Mouse (Mus musculus): ENCODE measurements around the gene Alpk1. TPM values are rescaled to one million over a fixed set of nuclear protein-coding genes. Genes with fewer than 3 reads are reported as not detected.
A peak's percentile ranks its signal among the peaks of the same experiment; 100 is the strongest.

Alpk1 gene
- polyA plus RNA-seq, 1 experiment from 2014 or later: 1.2 TPM

- ATAC-seq (ENCODE audit: low FRiP score) (peak; percentile 60), DNase-seq (ENCODE audit: low spot score) (peak; percentile 94)
- peak overlapping the region; percentile 53 for H3K4me2 ChIP-seq (replicated peaks; ENCODE audit: low read depth, low read length)
- under 1% methylated on average over 55 of the region's 58 CpGs for WGBS
- H3K36me3 ChIP-seq (ENCODE audit: control insufficient read depth, insufficient read depth, low read length): no peaks in the 10 kb centered on the region
- H3K9me3 ChIP-seq (ENCODE audit: control insufficient read depth, low read length): no peaks in the 10 kb centered on the region
- peak overlapping the region; percentile 66 for H3K9ac ChIP-seq (ENCODE audit: low read depth, low read length)
- peak overlapping the region; percentile 62 for H3K4me3 ChIP-seq (ENCODE audit: low read depth, low read length)
- peak overlapping the region; percentile 93 for H3K27ac ChIP-seq (ENCODE audit: low read depth, low read length)
- peaks cover 53% of the 10 kb centered on the region for H3K27me3 ChIP-seq (ENCODE audit: control insufficient read depth, insufficient read depth, low read length)
- peaks cover under 1% of the 10 kb centered on the region; the same call in 1 of the 2 replicates for H3K4me1 ChIP-seq (replicated peaks; ENCODE audit: control insufficient read depth, insufficient read depth, low read length)
These were observed 146.0 kb downstream of the Alpk1 start for GRCm38 (mm10) chr3:127634101-127634983.

DNA sequence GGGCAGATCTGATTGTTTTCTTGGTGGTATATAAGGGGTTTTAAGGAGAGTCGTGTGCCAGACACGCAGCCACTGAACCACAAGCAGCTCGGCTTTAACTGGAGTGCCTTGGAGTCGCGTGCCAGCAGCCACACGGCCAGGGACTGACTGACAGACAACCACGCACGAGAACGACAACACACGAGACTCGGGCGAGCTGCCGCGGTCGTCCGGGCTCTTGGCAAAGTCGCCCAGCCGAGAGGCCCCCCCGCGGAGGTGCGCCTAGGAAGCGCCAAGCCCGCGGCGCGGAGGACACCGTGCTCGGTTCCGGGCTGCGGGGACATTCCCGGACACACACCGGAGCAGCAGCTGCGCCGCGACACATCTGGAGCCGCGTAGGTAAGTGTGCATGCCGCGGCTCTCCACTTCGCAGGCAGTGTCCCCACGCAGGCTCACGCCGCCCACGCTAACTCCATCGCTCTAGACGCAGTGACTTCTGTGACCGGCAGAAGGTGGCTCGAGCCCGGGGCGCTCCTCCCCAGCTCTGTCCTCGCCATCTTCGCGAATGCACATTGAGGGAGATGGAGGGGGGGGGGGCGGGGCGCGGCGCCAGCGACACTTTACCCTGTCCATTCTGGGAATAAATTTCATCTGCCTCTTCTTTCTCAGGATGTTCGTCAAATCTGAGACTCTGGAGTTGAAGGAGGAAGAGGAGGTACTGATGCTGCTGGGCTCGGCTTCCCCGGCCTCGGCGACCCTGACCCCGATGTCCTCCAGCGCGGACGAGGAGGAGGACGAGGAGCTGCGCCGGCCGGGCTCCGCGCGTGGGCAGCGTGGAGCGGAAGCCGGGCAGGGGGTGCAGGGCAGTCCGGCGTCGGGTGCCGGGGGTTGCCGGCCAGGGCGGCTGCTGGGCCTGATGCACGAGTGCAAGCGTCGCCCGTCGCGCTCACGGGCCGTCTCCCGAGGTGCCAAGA is 147.0 kb downstream of the Alpk1 start, which contains the start of gene Neurog2:
Gene Neurog2, plus strand, starts transcription at position 56 of the 953 bp plus-strand sequence.
- H3K27ac ChIP-seq (ENCODE audit: low read depth, low read length): peak within 1 kb of the TSS; percentile 93
- H3K4me1 ChIP-seq (replicated peaks; ENCODE audit: control insufficient read depth, insufficient read depth, low read length): peaks cover 4% of the 10 kb centered on the region
- peak within 1 kb of the TSS; percentile 53 for H3K4me2 ChIP-seq (replicated peaks; ENCODE audit: low read depth, low read length)
- ATAC-seq (ENCODE audit: low FRiP score) (peak; percentile 74), DNase-seq (ENCODE audit: low spot score) (peak; percentile 70)
- peak within 1 kb of the TSS; percentile 66 for H3K9ac ChIP-seq (ENCODE audit: low read depth, low read length)
- H3K9me3 ChIP-seq (ENCODE audit: control insufficient read depth, low read length): no peaks in the 10 kb centered on the region
- peaks cover 57% of the 10 kb centered on the region for H3K27me3 ChIP-seq (ENCODE audit: control insufficient read depth, insufficient read depth, low read length)
- under 1% methylated on average over 80 of the region's 92 CpGs for WGBS
- no peaks in the 10 kb centered on the region for H3K36me3 ChIP-seq (ENCODE audit: control insufficient read depth, insufficient read depth, low read length)
- peak within 1 kb of the TSS; percentile 62 for H3K4me3 ChIP-seq (ENCODE audit: low read depth, low read length)

GRCm38 (mm10) chr3:127632531-127632930 is 147.8 kb downstream of the Alpk1 start:
- H3K4me3 ChIP-seq (ENCODE audit: low read depth, low read length): peak overlapping the region; percentile 62
- peaks cover 52% of the 10 kb centered on the region for H3K27me3 ChIP-seq (ENCODE audit: control insufficient read depth, insufficient read depth, low read length)
- peak overlapping the region; percentile 4; the same call in 1 of the 2 replicates for H3K9ac ChIP-seq (ENCODE audit: low read depth, low read length)
- no peaks in the 10 kb centered on the region for H3K36me3 ChIP-seq (ENCODE audit: control insufficient read depth, insufficient read depth, low read length)
- H3K9me3 ChIP-seq (ENCODE audit: control insufficient read depth, low read length): no peaks in the 10 kb centered on the region
- H3K27ac ChIP-seq (ENCODE audit: low read depth, low read length): peak overlapping the region; percentile 93; the same call in 1 of the 2 replicates
- ATAC-seq (ENCODE audit: low FRiP score): peak; percentile 85
- H3K4me2 ChIP-seq (replicated peaks; ENCODE audit: low read depth, low read length): peak overlapping the region; percentile 53
- H3K4me1 ChIP-seq (replicated peaks; ENCODE audit: control insufficient read depth, insufficient read depth, low read length): peaks cover 4% of the 10 kb centered on the region
- under 1% methylated on average over 25 of the region's 32 CpGs for WGBS
- peak; percentile 89 for DNase-seq (ENCODE audit: low spot score)

DNA sequence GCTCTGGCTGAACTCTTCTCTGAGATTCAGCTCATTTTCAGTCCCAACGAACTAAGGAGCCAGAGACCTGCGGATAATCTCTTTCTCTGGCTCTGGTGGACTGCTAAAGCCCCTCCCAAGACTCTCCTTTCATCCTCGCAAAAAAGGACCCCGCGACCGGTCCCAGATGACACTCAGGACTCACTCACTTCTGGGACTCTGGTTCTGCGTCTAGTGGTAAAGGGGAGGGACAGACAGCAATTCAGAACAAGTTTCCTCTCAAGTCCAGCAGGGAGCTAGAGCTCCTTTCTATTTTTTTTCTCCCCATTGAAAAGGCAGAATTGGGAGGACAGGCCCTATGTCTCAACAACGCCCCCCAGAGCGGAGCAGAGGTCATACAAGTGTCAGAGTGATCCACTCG is 148.7 kb downstream of the Alpk1 start:
- H3K27me3 ChIP-seq (ENCODE audit: control insufficient read depth, insufficient read depth, low read length): peaks cover 51% of the 10 kb centered on the region
- H3K4me2 ChIP-seq (replicated peaks; ENCODE audit: low read depth, low read length): peak overlapping the region; percentile 53
- H3K9ac ChIP-seq (ENCODE audit: low read depth, low read length): no peak overlapping the region
- DNase-seq (ENCODE audit: low spot score) (peak; percentile 54), ATAC-seq (ENCODE audit: low FRiP score) (no peak)
- 1% methylated on average over 10 of the region's 10 CpGs for WGBS
- H3K36me3 ChIP-seq (ENCODE audit: control insufficient read depth, insufficient read depth, low read length): no peaks in the 10 kb centered on the region
- H3K27ac ChIP-seq (ENCODE audit: low read depth, low read length): 0 out of 2 replicates have a peak overlapping the region, but pooled peaks have one; percentile 12
- no peak overlapping the region for H3K4me3 ChIP-seq (ENCODE audit: low read depth, low read length)
- H3K4me1 ChIP-seq (replicated peaks; ENCODE audit: control insufficient read depth, insufficient read depth, low read length): peaks cover 7% of the 10 kb centered on the region
- no peaks in the 10 kb centered on the region for H3K9me3 ChIP-seq (ENCODE audit: control insufficient read depth, low read length)

GRCm38 (mm10) chr3:127630735-127631372 is 149.5 kb downstream of the Alpk1 start:
- DNase-seq (ENCODE audit: low spot score): peak; percentile 55
- Histone ChIP-seq H3K27ac (ENCODE audit: low read depth, low read length) (no peak overlapping the region), H3K4me1 (replicated peaks; ENCODE audit: control insufficient read depth, insufficient read depth, low read length) (peaks cover 7% of the 10 kb centered on the region), H3K36me3 (ENCODE audit: control insufficient read depth, insufficient read depth, low read length) (no peaks in the 10 kb centered on the region), H3K9ac (ENCODE audit: low read depth, low read length) (no peak overlapping the region), H3K27me3 (ENCODE audit: control insufficient read depth, insufficient read depth, low read length) (peaks cover 52% of the 10 kb centered on the region), H3K4me2 (replicated peaks; ENCODE audit: low read depth, low read length) (no peak overlapping the region), H3K9me3 (ENCODE audit: control insufficient read depth, low read length) (no peaks in the 10 kb centered on the region), H3K4me3 (ENCODE audit: low read depth, low read length) (no peak overlapping the region)
- under 1% methylated on average over 17 of the region's 17 CpGs for WGBS
- no peak for ATAC-seq (ENCODE audit: low FRiP score)

DNA sequence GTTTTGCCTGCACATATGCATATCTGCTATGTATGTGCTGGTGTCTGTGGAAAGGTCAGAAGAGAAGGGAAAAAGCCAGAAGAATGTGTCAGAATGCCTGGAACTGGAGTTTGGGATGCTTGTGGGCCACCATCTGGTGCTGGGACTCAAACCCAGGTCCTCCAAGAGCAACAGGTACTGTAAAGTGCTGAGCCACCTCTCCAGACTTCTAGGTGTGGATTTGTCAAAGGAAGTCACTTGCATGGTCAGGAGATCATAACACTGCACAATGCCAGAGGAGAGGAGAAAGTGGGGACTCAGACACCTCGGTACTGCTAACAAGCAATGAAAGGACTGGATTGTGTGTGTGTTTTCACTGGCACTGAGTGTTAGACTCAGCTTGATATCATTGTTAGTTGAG is 150.1 kb downstream of the Alpk1 start:
- ATAC-seq (ENCODE audit: low FRiP score): no peak
- no peak overlapping the region for H3K4me2 ChIP-seq (replicated peaks; ENCODE audit: low read depth, low read length)
- no peak overlapping the region for H3K9ac ChIP-seq (ENCODE audit: low read depth, low read length)
- WGBS: 0% methylated on average over 1 of the region's 1 CpGs
- H3K27ac ChIP-seq (ENCODE audit: low read depth, low read length): no peak overlapping the region
- peak; percentile 41 for DNase-seq (ENCODE audit: low spot score)
- H3K4me3 ChIP-seq (ENCODE audit: low read depth, low read length): no peak overlapping the region
- no peaks in the 10 kb centered on the region for H3K9me3 ChIP-seq (ENCODE audit: control insufficient read depth, low read length)
- no peaks in the 10 kb centered on the region for H3K36me3 ChIP-seq (ENCODE audit: control insufficient read depth, insufficient read depth, low read length)
- H3K4me1 ChIP-seq (replicated peaks; ENCODE audit: control insufficient read depth, insufficient read depth, low read length): peaks cover 7% of the 10 kb centered on the region
- H3K27me3 ChIP-seq (ENCODE audit: control insufficient read depth, insufficient read depth, low read length): peaks cover 57% of the 10 kb centered on the region

DNA sequence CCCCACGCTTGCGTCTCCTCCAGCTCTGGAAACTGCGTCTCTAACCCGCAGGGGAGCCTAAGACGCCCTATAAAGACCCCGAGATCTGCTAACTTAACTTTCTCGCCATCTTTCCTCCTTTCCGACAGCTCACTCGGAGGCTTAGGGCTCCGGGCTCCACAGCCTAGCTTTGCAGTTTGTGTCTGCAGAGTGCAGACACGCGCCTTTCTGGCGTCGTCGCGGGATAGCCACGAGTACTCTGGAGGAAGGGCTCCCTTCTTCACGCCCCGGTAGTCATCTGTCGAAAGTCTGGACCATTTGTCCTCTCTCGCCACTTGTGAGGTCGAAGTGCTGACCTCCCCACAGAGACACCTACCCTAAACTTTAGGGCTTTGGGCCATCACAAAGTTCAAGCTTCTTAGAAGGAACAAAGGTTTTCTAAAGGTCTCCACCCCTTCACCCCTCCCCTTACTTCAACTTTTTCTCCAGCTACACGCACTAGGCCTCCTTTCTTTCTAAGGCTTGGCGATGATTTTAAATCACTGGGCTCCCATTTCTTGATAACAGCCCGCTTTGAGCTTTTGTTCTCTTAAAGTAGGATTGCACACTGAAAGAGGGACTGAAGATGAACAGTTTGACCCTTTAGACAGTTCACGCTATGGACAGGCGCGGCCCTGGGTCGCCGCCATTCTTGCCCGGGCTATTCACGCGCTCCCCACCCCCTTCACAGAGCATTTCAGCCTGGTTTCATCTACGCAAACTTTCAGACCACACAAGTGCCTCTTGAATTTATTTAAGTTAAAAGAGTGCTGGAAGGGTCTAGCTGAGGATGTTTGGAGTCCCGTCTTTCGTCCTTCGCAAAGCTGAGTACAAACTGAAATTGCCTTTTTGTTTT is 151.8 kb downstream of the Alpk1 start:
- Histone ChIP-seq H3K4me3 (ENCODE audit: low read depth, low read length) (no peak overlapping the region), H3K27me3 (ENCODE audit: control insufficient read depth, insufficient read depth, low read length) (peaks cover 44% of the 10 kb centered on the region), H3K4me2 (replicated peaks; ENCODE audit: low read depth, low read length) (peak overlapping the region; percentile 24; the same call in 1 of the 2 replicates), H3K9me3 (ENCODE audit: control insufficient read depth, low read length) (no peaks in the 10 kb centered on the region), H3K27ac (ENCODE audit: low read depth, low read length) (peak overlapping the region; percentile 1; the same call in 1 of the 2 replicates), H3K4me1 (replicated peaks; ENCODE audit: control insufficient read depth, insufficient read depth, low read length) (peaks cover 7% of the 10 kb centered on the region), H3K36me3 (ENCODE audit: control insufficient read depth, insufficient read depth, low read length) (no peaks in the 10 kb centered on the region), H3K9ac (ENCODE audit: low read depth, low read length) (no peak overlapping the region)
- ATAC-seq (ENCODE audit: low FRiP score) (no peak), DNase-seq (ENCODE audit: low spot score) (peak; percentile 68)
- WGBS: under 1% methylated on average over 37 of the region's 37 CpGs
